Mouse (Mus musculus) neural tube, embryonic 15.5 days (tissue): ENCODE data around the gene Klhl22. TPM values are rescaled to one million over a fixed set of nuclear protein-coding genes. Genes with fewer than 3 reads are reported as not detected.

Experiments
- ATAC-seq: fragments of 200-750 bp; cut with Nextera tagmentation; 2 replicates; pipeline ENCODE4 v1.8.0; 2017; ENCODE audit warnings: mild to moderate bottlenecking, moderate TSS enrichment, moderate library complexity; ENCODE audit not compliant: low FRiP score
- H3K27ac ChIP-seq: fragments of 300-500 bp; sonication (generic); replicated peaks from 2 replicates; pipeline ENCODE4 v1.5.1; 2015; ENCODE audit warnings: mild to moderate bottlenecking, inconsistent platforms
- H3K27me3 ChIP-seq: fragments of 300-500 bp; sonication (generic); replicated peaks from 2 replicates; pipeline ENCODE4 v1.6.1; 2015; ENCODE audit warnings: inconsistent platforms
- H3K36me3 ChIP-seq: fragments of 300-500 bp; sonication (generic); 2 replicates; pipeline ENCODE4 v1.6.1; 2015; ENCODE audit warnings: inconsistent platforms
- H3K4me1 ChIP-seq: fragments of 300-500 bp; sonication (generic); 2 replicates; pipeline ENCODE4 v1.6.1; 2015; ENCODE audit warnings: inconsistent platforms
- H3K4me2 ChIP-seq: fragments of 300-500 bp; sonication (generic); 2 replicates; pipeline ENCODE4 v1.6.1; 2015; ENCODE audit warnings: inconsistent platforms, mild to moderate bottlenecking, moderate library complexity
- H3K4me3 ChIP-seq: fragments of 300-500 bp; sonication (generic); replicated peaks from 2 replicates; pipeline ENCODE4 v1.5.1; 2015; ENCODE audit warnings: mild to moderate bottlenecking, inconsistent platforms
- H3K9ac ChIP-seq: fragments of 300-500 bp; sonication (generic); replicated peaks from 2 replicates; pipeline ENCODE4 v1.6.1; 2015; ENCODE audit warnings: mild to moderate bottlenecking, inconsistent platforms
- H3K9me3 ChIP-seq: fragments of 300-500 bp; sonication (generic); replicated peaks from 2 replicates; pipeline ENCODE4 v1.6.1; 2016; ENCODE audit warnings: inconsistent platforms
- WGBS: fragments of 180-500 bp; shearing (Covaris S2); methylation state at CpG from one replicate; pipeline ENCODE4 v1.1.7; 2015; ENCODE audit warnings: mixed read lengths; 5-methylcytosine and 5-hydroxymethylcytosine counted together
- polyA plus RNA-seq: library from polyadenylated mRNA; unstranded; fragments of >200 nt; fragmentation: Nextera tagmentation; extraction: Ambion mirVana; gene quantifications from 2 replicates; pipeline ENCODE4 v1.2.1, GENCODE M21; 2015

The Klhl22 gene
- polyA plus RNA-seq, 1 experiment from 2014 or later, result 89.1 TPM

DNA sequence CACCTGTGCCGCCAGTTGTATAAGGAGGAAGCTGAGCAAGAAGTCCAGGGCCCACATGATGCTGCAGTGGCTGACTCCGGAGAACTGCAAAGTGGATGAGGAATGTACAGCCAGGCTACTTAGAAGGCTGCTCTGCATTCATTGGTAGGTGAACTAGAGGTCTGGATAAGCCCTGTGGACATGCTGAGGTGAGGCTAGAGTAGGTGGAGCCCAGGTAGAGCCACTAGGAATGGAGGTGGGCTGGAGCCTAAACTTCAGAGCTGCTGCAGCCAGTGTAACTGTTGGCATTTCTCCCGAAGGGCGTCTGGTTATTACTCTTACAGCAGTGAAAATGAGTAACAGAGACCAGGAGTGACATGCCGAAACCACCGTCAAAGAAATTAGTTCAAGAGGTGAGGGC, 78.6 kb downstream of the Klhl22 start, which contains the start of gene Car15:
Car15 (minus strand) TSS at position 314 of the 400 bp plus-strand sequence.
- Histone ChIP-seq H3K36me3 (peaks cover 30% of the 10 kb centered on the region), H3K9ac (no peak within 1 kb of the TSS), H3K4me1 (peaks cover 25% of the 10 kb centered on the region), H3K4me3 (no peak within 1 kb of the TSS), H3K27me3 (peaks cover 21% of the 10 kb centered on the region), H3K9me3 (no peaks in the 10 kb centered on the region), H3K27ac (no peak within 1 kb of the TSS), H3K4me2 (no peak within 1 kb of the TSS)
- 84% methylated on average over 6 of the region's 6 CpGs for WGBS
- ATAC-seq, result no peak

GRCm38 (mm10) chr16:17839976-17840375, 80.6 kb downstream of the Klhl22 start:
- ATAC-seq, result no peak
- H3K4me3 ChIP-seq, result no peak overlapping the region
- H3K27ac ChIP-seq, result no peak overlapping the region
- H3K9me3 ChIP-seq, result no peaks in the 10 kb centered on the region
- H3K36me3 ChIP-seq, result peaks cover 49% of the 10 kb centered on the region
- no peak overlapping the region for H3K9ac ChIP-seq
- WGBS, result 91% methylated on average over 4 of the region's 4 CpGs
- peaks cover 11% of the 10 kb centered on the region for H3K4me1 ChIP-seq
- peaks cover 21% of the 10 kb centered on the region for H3K27me3 ChIP-seq
- no peak overlapping the region for H3K4me2 ChIP-seq

GRCm38 (mm10) chr16:17842437-17842836, 83.0 kb downstream of the Klhl22 start:
- Histone ChIP-seq H3K36me3 (peaks cover 73% of the 10 kb centered on the region), H3K27me3 (no peaks in the 10 kb centered on the region; the same call in 1 of the 2 replicates), H3K4me2 (no peak overlapping the region), H3K9me3 (no peaks in the 10 kb centered on the region), H3K27ac (no peak overlapping the region), H3K4me1 (no peaks in the 10 kb centered on the region), H3K9ac (no peak overlapping the region), H3K4me3 (no peak overlapping the region)
- ATAC-seq, result no peak
- WGBS, result 97% methylated on average over 7 of the region's 7 CpGs

Other genes with a start within 250 kb of the Klhl22 start
- gene Thap7, start 228.5 kb upstream of the Klhl22 start, polyA plus RNA-seq, result 58.1 and 60.8 TPM in 2 replicates
- 0.98 and 1.3 TPM in 2 replicates for gene Lrrc74b, start 198.4 kb upstream of the Klhl22 start, polyA plus RNA-seq
- 2.6 and 2.8 TPM in 2 replicates for gene P2rx6, start 197.7 kb upstream of the Klhl22 start, polyA plus RNA-seq
- gene Slc7a4, start 176.4 kb upstream of the Klhl22 start, polyA plus RNA-seq, result 40.4 and 46.1 TPM in 2 replicates
- gene Smpd4, start 140.3 kb upstream of the Klhl22 start, polyA plus RNA-seq, result 25.8 and 28.8 TPM in 2 replicates
- gene Ccdc74a, start 113.1 kb upstream of the Klhl22 start, polyA plus RNA-seq, result 13.7 and 14.0 TPM in 2 replicates
- gene Med15, start 26.7 kb upstream of the Klhl22 start, polyA plus RNA-seq, result 46.1 and 47.3 TPM in 2 replicates
- gene Scarf2, start 37.7 kb downstream of the Klhl22 start, polyA plus RNA-seq, result 2.7 and 3.8 TPM in 2 replicates
- gene B830017H08Rik, start 73.5 kb downstream of the Klhl22 start, polyA plus RNA-seq, result 4.0 and 5.3 TPM in 2 replicates
- gene Car15, start 78.7 kb downstream of the Klhl22 start, polyA plus RNA-seq, result 2.8 and 3.2 TPM in 2 replicates
- gene Gm20518, start 132.1 kb downstream of the Klhl22 start, polyA plus RNA-seq, result 0.35 and 0.40 TPM in 2 replicates
- not detected in 2 replicates for gene Tssk1, start 134.6 kb downstream of the Klhl22 start, polyA plus RNA-seq
- gene Dgcr2, start 138.9 kb downstream of the Klhl22 start, polyA plus RNA-seq, result 97.7 and 99.0 TPM in 2 replicates
- not detected in 2 replicates for gene Tssk2, start 139.0 kb downstream of the Klhl22 start, polyA plus RNA-seq
- gene Ess2, start 151.7 kb downstream of the Klhl22 start, polyA plus RNA-seq, result 40.7 and 42.5 TPM in 2 replicates
- 0.15 TPM in 1 of 2 replicates, not detected in the other for gene Gsc2, start 155.4 kb downstream of the Klhl22 start, polyA plus RNA-seq
- 187 and 221 TPM in 2 replicates for gene Slc25a1, start 168.6 kb downstream of the Klhl22 start, polyA plus RNA-seq
- not detected in 2 replicates for gene Vpreb2, start 220.8 kb downstream of the Klhl22 start, polyA plus RNA-seq